Mouse (Mus musculus): ENCODE data around the gene Atxn2. TPM values are rescaled to one million over a fixed set of nuclear protein-coding genes. Genes with fewer than 3 reads are reported as not detected.

Gene Atxn2
- polyA plus RNA-seq, 2 experiments: 19.3 to 24.1 TPM

DNA sequence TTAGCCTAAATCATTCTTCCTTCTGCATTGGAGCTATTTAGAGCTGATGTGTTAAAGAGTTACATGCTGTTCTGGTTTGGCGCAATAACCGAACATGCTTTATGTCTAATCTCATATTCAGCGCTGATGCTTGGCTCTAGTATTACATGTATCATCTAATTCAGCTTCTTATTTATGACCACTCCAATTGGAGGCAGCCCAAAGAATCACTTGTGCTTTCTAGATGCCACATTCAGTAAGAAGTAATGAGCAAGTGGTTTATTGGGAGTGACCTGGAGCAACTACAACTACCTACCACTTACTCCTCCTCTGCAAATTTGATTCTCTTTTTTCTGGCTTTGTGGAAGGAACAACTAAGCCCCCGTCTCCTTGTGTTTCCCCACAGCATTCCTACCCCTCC, 47.2 kb downstream of the Atxn2 start:
- DNase-seq (ENCODE audit: low read depth in 3 of 3, low spot score in 3 of 3): no peak
- Histone ChIP-seq H3K4me1 (replicated peaks; ENCODE audit: control insufficient read depth in 2 of 2, insufficient read depth in 2 of 2, low read length in 1 of 2) (no peaks in the 10 kb centered on the region), H3K27ac (no peak overlapping the region), H3K4me3 (ENCODE audit: insufficient read depth in 1 of 2, low read depth in 2 of 2, low read length in 2 of 2) (no peak overlapping the region), H3K36me3 (replicated peaks; ENCODE audit: control insufficient read depth, insufficient read depth, low read depth) (no peaks in the 10 kb centered on the region; the same call in none of the 2 replicates), H3K4me2 (ENCODE audit: low read depth) (no peak overlapping the region), H3K9me3 (ENCODE audit: control insufficient read depth, low read length) (no peaks in the 10 kb centered on the region), H3K9ac (replicated peaks) (no peak overlapping the region), H3K27me3 (ENCODE audit: control insufficient read depth, insufficient read depth, low read length) (no peaks in the 10 kb centered on the region)
- 85% methylated on average over 4 of the region's 4 CpGs for WGBS (ENCODE audit: insufficient replicate concordance)
- TF ChIP-seq EP300 (IDR thresholded peaks at IDR 0.05; ENCODE audit: low read depth) (no peak), CTCF (IDR thresholded peaks at IDR 0.05; ENCODE audit: low read depth) (no peak)
- no peak for ATAC-seq (ENCODE audit: insufficient read depth)

DNA sequence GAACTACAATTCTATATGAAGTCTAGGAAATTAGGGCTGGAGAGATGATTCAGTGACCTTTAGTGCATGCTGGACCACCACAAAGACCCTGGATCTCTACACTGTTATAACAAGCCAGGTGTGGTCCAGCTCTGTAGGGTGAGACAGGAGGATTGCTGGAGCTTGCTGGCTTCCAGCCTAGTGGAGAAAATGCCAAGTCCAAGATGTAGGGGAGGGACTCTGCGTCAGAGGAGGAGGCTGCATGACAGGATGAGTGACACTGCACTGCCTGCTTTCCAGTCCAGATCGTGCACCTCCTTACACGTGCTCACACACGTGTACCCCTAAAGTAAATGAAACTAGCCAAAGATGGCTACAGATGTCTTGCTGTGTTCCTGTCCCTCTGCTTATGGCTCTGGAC, 48.8 kb downstream of the Atxn2 start:
- no peaks in the 10 kb centered on the region; the same call in none of the 2 replicates for H3K36me3 ChIP-seq (replicated peaks; ENCODE audit: control insufficient read depth, insufficient read depth, low read depth)
- H3K9ac ChIP-seq (replicated peaks): no peak overlapping the region
- no peak for TF ChIP-seq EP300 (IDR thresholded peaks at IDR 0.05; ENCODE audit: low read depth)
- no peak for TF ChIP-seq CTCF (IDR thresholded peaks at IDR 0.05; ENCODE audit: low read depth)
- H3K4me1 ChIP-seq (replicated peaks; ENCODE audit: control insufficient read depth in 2 of 2, insufficient read depth in 2 of 2, low read length in 1 of 2): no peaks in the 10 kb centered on the region
- no peak overlapping the region for H3K4me2 ChIP-seq (ENCODE audit: low read depth)
- WGBS (ENCODE audit: insufficient replicate concordance): 89% methylated on average over 4 of the region's 4 CpGs
- ATAC-seq (ENCODE audit: insufficient read depth) (no peak), DNase-seq (ENCODE audit: low read depth in 3 of 3, low spot score in 3 of 3) (no peak)
- no peak overlapping the region for H3K27ac ChIP-seq
- no peak overlapping the region for H3K4me3 ChIP-seq (ENCODE audit: insufficient read depth in 1 of 2, low read depth in 2 of 2, low read length in 2 of 2)
- H3K27me3 ChIP-seq (ENCODE audit: control insufficient read depth, insufficient read depth, low read length): no peaks in the 10 kb centered on the region
- H3K9me3 ChIP-seq (ENCODE audit: control insufficient read depth, low read length): no peaks in the 10 kb centered on the region

DNA sequence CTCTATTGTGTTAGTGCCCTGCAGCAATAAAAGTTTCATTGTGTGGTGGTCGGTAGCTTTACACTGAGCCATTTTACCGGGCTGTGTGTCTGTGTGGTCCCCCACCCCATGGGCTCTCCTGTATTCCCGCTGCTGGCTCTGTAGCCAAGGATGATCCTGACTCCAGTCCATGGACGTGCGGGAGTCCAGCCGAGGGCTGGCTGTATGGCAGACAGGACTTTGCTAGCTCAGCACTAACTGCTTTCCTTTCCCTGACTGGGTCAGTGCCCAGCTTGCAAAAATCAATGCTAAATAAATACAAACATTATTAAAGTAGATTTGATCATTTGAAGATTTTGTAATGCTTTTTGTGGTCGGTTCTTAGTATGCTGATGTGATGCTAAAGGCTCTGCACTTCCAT, 50.3 kb downstream of the Atxn2 start:
- 86% methylated on average over 7 of the region's 7 CpGs for WGBS (ENCODE audit: insufficient replicate concordance)
- no peak overlapping the region for H3K4me3 ChIP-seq (ENCODE audit: insufficient read depth in 1 of 2, low read depth in 2 of 2, low read length in 2 of 2)
- no peak for ATAC-seq (ENCODE audit: insufficient read depth)
- H3K27me3 ChIP-seq (ENCODE audit: control insufficient read depth, insufficient read depth, low read length): no peaks in the 10 kb centered on the region
- no peaks in the 10 kb centered on the region for H3K9me3 ChIP-seq (ENCODE audit: control insufficient read depth, low read length)
- H3K9ac ChIP-seq (replicated peaks): no peak overlapping the region
- no peaks in the 10 kb centered on the region; the same call in none of the 2 replicates for H3K36me3 ChIP-seq (replicated peaks; ENCODE audit: control insufficient read depth, insufficient read depth, low read depth)
- no peak overlapping the region for H3K4me2 ChIP-seq (ENCODE audit: low read depth)
- no peak overlapping the region for H3K27ac ChIP-seq
- H3K4me1 ChIP-seq (replicated peaks; ENCODE audit: control insufficient read depth in 2 of 2, insufficient read depth in 2 of 2, low read length in 1 of 2): no peaks in the 10 kb centered on the region
- no peak for DNase-seq (ENCODE audit: low read depth in 3 of 3, low spot score in 3 of 3)
- TF ChIP-seq EP300 (IDR thresholded peaks at IDR 0.05; ENCODE audit: low read depth) (no peak), CTCF (IDR thresholded peaks at IDR 0.05; ENCODE audit: low read depth) (no peak)

DNA sequence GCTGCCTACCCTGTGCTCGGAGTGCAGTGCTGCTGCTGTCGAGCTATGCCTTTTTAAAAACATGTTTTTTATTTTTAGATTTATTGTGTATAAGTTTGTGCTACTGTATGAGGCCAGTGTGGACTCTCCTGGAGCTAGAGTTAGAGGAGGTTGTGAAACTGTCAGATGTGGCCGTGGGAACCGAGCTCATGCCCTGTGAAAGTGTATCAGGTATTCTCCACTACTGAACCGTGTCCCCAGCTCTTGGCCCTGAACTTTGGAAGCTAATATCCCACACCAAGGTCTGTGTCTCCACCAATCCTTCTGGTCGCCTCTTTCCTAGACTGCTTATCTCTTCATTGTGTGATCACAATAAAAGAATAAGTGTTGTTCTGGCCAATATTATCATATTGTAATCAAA, 51.8 kb downstream of the Atxn2 start:
- WGBS (ENCODE audit: insufficient replicate concordance): 63% methylated on average over 6 of the region's 6 CpGs
- Histone ChIP-seq H3K4me1 (replicated peaks; ENCODE audit: control insufficient read depth in 2 of 2, insufficient read depth in 2 of 2, low read length in 1 of 2) (no peaks in the 10 kb centered on the region), H3K27me3 (ENCODE audit: control insufficient read depth, insufficient read depth, low read length) (no peaks in the 10 kb centered on the region), H3K27ac (no peak overlapping the region), H3K9me3 (ENCODE audit: control insufficient read depth, low read length) (no peaks in the 10 kb centered on the region), H3K9ac (replicated peaks) (no peak overlapping the region), H3K4me2 (ENCODE audit: low read depth) (no peak overlapping the region), H3K36me3 (replicated peaks; ENCODE audit: control insufficient read depth, insufficient read depth, low read depth) (no peaks in the 10 kb centered on the region; the same call in none of the 2 replicates), H3K4me3 (ENCODE audit: insufficient read depth in 1 of 2, low read depth in 2 of 2, low read length in 2 of 2) (no peak overlapping the region)
- DNase-seq (ENCODE audit: low read depth in 3 of 3, low spot score in 3 of 3) (no peak), ATAC-seq (ENCODE audit: insufficient read depth) (no peak)
- TF ChIP-seq EP300 (IDR thresholded peaks at IDR 0.05; ENCODE audit: low read depth) (no peak), CTCF (IDR thresholded peaks at IDR 0.05; ENCODE audit: low read depth) (no peak)

DNA sequence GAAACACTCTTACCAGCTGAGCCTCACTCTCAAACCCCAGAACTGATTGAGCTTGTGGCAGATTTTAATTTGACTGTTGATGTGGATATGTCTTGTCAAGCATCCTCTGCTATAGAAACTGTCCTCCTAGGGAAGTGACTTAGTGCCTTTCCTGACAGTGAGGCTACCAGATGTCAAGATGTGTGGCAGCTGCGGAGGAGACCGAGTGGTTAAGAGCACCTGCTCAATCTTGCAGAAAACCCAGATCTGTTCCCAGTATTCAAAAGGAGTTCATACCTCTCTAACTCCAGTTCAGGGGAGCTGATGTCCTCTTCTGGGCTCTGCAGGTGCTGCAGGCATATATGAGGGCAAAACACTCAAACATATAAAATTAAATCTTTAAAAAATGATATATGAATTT, 53.9 kb downstream of the Atxn2 start:
- no peak overlapping the region for H3K4me3 ChIP-seq (ENCODE audit: insufficient read depth in 1 of 2, low read depth in 2 of 2, low read length in 2 of 2)
- H3K27ac ChIP-seq: no peak overlapping the region
- no peaks in the 10 kb centered on the region for H3K27me3 ChIP-seq (ENCODE audit: control insufficient read depth, insufficient read depth, low read length)
- no peak overlapping the region for H3K4me2 ChIP-seq (ENCODE audit: low read depth)
- no peaks in the 10 kb centered on the region for H3K4me1 ChIP-seq (replicated peaks; ENCODE audit: control insufficient read depth in 2 of 2, insufficient read depth in 2 of 2, low read length in 1 of 2)
- no peak overlapping the region for H3K9ac ChIP-seq (replicated peaks)
- WGBS (ENCODE audit: insufficient replicate concordance): 88% methylated on average over 2 of the region's 2 CpGs
- TF ChIP-seq CTCF (IDR thresholded peaks at IDR 0.05; ENCODE audit: low read depth) (no peak), EP300 (IDR thresholded peaks at IDR 0.05; ENCODE audit: low read depth) (no peak)
- DNase-seq (ENCODE audit: low read depth in 3 of 3, low spot score in 3 of 3) (no peak), ATAC-seq (ENCODE audit: insufficient read depth) (no peak)
- H3K36me3 ChIP-seq (replicated peaks; ENCODE audit: control insufficient read depth, insufficient read depth, low read depth): no peaks in the 10 kb centered on the region; the same call in none of the 2 replicates
- H3K9me3 ChIP-seq (ENCODE audit: control insufficient read depth, low read length): no peaks in the 10 kb centered on the region
